Mouse (Mus musculus): ENCODE measurements around the gene Try10. TPM values are rescaled to one million over a fixed set of nuclear protein-coding genes. Genes with fewer than 3 reads are reported as not detected.

Try10 gene
- polyA plus RNA-seq (2012; rRNA removed): not detected in 2 replicates

GRCm38 (mm10) chr6:41353932-41354331, at the start of gene Try10:
Gene Try10, plus strand, starts transcription at chr6:41354105.

GRCm38 (mm10) chr6:41316741-41317140, 37.2 kb upstream of the Try10 start, which contains the start of gene Try5:
Gene Try5, minus strand, starts transcription at chr6:41316841.

GRCm38 (mm10) chr6:41377578-41377977, 23.7 kb downstream of the Try10 start, which contains the start of gene Prss3:
Gene Prss3, minus strand, starts transcription at chr6:41377678.

GRCm38 (mm10) chr6:41392056-41392455, 38.2 kb downstream of the Try10 start, which contains the start of gene Gm5771:
Gene Gm5771, plus strand, starts transcription at chr6:41392356.

Other genes starting within 250 kb of the Try10 start
- gene Try4, start 51.8 kb upstream of the Try10 start, polyA plus RNA-seq (2012; rRNA removed): not detected in 2 replicates
- not detected in 2 replicates for gene Try5, start 37.3 kb upstream of the Try10 start, polyA plus RNA-seq (2012; rRNA removed)
- not detected in 2 replicates for gene Prss3, start 23.6 kb downstream of the Try10 start, polyA plus RNA-seq (2012; rRNA removed)
- gene Gm5771, start 38.3 kb downstream of the Try10 start, polyA plus RNA-seq (2012; rRNA removed): not detected in 2 replicates
- gene Gm10334, start 92.0 kb downstream of the Try10 start, polyA plus RNA-seq (2012; rRNA removed): not detected in 2 replicates
- not detected in 2 replicates for gene Prss1, start 104.8 kb downstream of the Try10 start, polyA plus RNA-seq (2012; rRNA removed)
- gene Prss2, start 167.7 kb downstream of the Try10 start, polyA plus RNA-seq (2012; rRNA removed): 0.07 TPM in 1 of 2 replicates, not detected in the other